Mouse (Mus musculus) E14TG2a.4 (cell line): ENCODE results near the gene Wasf3.

Experiments used
- CTCF ChIP-seq: conservative IDR thresholded peaks from 2 replicates; pipeline ENCODE4 v1.5.1; 2014; ENCODE audit warnings: low read length
- POU5F1 ChIP-seq: IDR thresholded peaks from 2 replicates; pipeline ENCODE4 v1.6.1; 2014; ENCODE audit warnings: low read length, borderline replicate concordance

DNA sequence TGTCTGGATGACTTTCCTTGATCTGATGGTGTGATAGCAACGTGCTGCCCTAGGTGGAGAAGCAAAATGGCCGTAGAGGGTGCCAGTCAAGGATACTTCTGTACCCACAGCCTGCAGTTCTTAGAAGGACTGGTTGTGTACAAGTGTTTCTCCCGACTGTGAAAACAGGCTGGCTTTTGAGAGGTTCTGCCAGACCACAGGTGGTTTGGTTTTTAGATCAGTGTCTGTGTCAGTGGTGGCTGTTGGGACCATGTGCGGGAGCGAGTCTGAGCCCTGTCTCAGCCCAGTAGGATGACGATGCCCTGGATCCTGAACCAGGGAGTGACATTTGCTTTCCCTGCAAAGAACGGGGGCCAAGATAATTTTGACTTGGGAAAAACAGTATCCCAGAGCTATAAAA is 9.8 kb downstream of the Wasf3 start:
- no peak for TF ChIP-seq CTCF
- TF ChIP-seq POU5F1: no peak
